Comparison of ENCODE assay signal across 27 mouse cellular contexts in the genomic region with DNA sequence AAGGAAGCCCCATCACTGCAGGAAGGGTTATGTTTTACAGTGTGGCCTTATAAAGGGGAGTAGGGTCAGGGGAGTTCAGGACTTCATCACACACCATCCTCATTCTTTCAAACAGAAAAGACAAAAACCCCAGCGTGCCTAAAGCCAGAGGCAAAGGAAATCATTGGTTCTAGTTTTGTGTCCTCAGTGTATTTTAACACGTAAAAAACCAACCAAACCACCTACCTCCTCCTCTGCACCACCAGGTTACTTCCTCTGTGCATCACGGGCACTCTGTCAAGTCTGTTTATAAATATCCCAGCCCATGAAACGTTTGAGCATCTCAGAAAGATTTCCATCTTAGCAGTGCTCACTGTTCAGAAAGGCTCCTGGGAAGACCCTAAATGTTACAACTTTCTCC.
"Had no signal": no experiment of that assay in that cellular context is flagged by ENCODE, and none has a peak within 500 bp of the region (broad histone marks: within the 10 kb centered on the region; RNA-seq: fewer than 3 reads in every experiment).

No protein-coding gene starts in this region.

- H3K4me1 ChIP-seq: hindbrain, embryonic 13.5 days; hindbrain, embryonic 15.5 days; intestine, embryonic 15.5 days had no signal

- H3K36me3 ChIP-seq: hindbrain, embryonic 13.5 days; hindbrain, embryonic 15.5 days; intestine, embryonic 15.5 days; kidney, embryonic 15.5 days; limb, embryonic 13.5 days; limb, embryonic 15.5 days; liver, embryonic 12.5 days had no signal

- ATAC-seq: hindbrain, postnatal 0 days; inflammation-experienced regulatory T-cells, adult 6 months; intestine, embryonic 15.5 days; liver, embryonic 12.5 days had no signal

- H3K9me3 ChIP-seq: heart, embryonic 10.5 days; heart, embryonic 15.5 days; hindbrain, embryonic 13.5 days; hindbrain, embryonic 15.5 days; intestine, embryonic 15.5 days; kidney, embryonic 15.5 days; limb, embryonic 13.5 days; limb, embryonic 15.5 days; liver, embryonic 12.5 days had no signal

- H3K4me2 ChIP-seq: heart, embryonic 13.5 days; heart, embryonic 15.5 days; hindbrain, embryonic 13.5 days; hindbrain, embryonic 15.5 days; intestine, embryonic 15.5 days; kidney, embryonic 15.5 days; limb, embryonic 13.5 days; limb, embryonic 15.5 days; liver, embryonic 12.5 days had no signal

- H3K4me3 ChIP-seq: heart, embryonic 10.5 days; heart, embryonic 13.5 days; heart, embryonic 15.5 days; hindbrain, embryonic 13.5 days; hindbrain, embryonic 15.5 days; intestine, embryonic 15.5 days; kidney, embryonic 15.5 days; limb, embryonic 13.5 days; limb, embryonic 15.5 days; liver, embryonic 12.5 days had no signal

- H3K9ac ChIP-seq: heart, embryonic 13.5 days; heart, embryonic 15.5 days; hindbrain, embryonic 13.5 days; hindbrain, embryonic 15.5 days; intestine, embryonic 15.5 days; kidney, embryonic 15.5 days; limb, embryonic 13.5 days; limb, embryonic 15.5 days; liver, embryonic 12.5 days; liver, embryonic 14.5 days had no signal

- DNase-seq: gastrocnemius, postnatal 14 days; gastrocnemius, postnatal 36 days; heart, adult 18-20 months; heart, postnatal 14 days; heart, postnatal 36 days; kidney, adult 11 months; kidney, adult 2 months; kidney, adult 9 months; kidney, postnatal 14 days; kidney, postnatal 36 days; layer of hippocampus, adult 9-11 months; layer of hippocampus, postnatal 36 days; left cerebral cortex, postnatal 4 days had no signal

- H3K27ac ChIP-seq: heart, embryonic 10.5 days; heart, embryonic 13.5 days; heart, embryonic 15.5 days; hindbrain, embryonic 13.5 days; hindbrain, embryonic 15.5 days; hindbrain, postnatal 0 days; intestine, embryonic 15.5 days; kidney, embryonic 15.5 days; kidney, postnatal 0 days; limb, embryonic 13.5 days; limb, embryonic 15.5 days; liver, embryonic 12.5 days; liver, embryonic 14.5 days had no signal

- H3K27me3 ChIP-seq: heart, embryonic 13.5 days; heart, embryonic 15.5 days; hindbrain, embryonic 15.5 days; intestine, embryonic 15.5 days; kidney, embryonic 15.5 days; limb, embryonic 13.5 days; limb, embryonic 15.5 days; liver, embryonic 12.5 days had no signal
